In genomic region chr15:94557442-94557841, GRCm38 (mm10) we compare ENCODE assay signal across 8 mouse cellular contexts. TPM values are rescaled to one million over a fixed set of nuclear protein-coding genes. Genes with fewer than 3 reads are reported as not detected.
DNase-seq lines count a peak whose midpoint lies in the region; ATAC-seq and TF ChIP-seq lines count a peak whose summit lies in the region.

No protein-coding gene starts in this region.

- peak; percentile 91 for TF ChIP-seq CTCF in E14TG2a.4 (conservative IDR thresholded peaks at IDR 0.05; ENCODE audit: low read length)
- peak; percentile 99 for TF ChIP-seq CTCF in layer of hippocampus, adult 2 months (conservative IDR thresholded peaks at IDR 0.05)
- TF ChIP-seq CTCF in lung, embryonic 14.5 days (IDR thresholded peaks at IDR 0.05; ENCODE audit: low read depth), result peak; percentile 97

- no peak overlapping the region for H3K9ac ChIP-seq in lung, embryonic 14.5 days

- DNase-seq in brain, embryonic 18.5 days (ENCODE audit: low read depth, low spot score), result peak; percentile 47
- peak; percentile 75 for DNase-seq in fibroblast of lung, adult 2 months (ENCODE audit: low read depth)
- peak; percentile 83 to 92 for DNase-seq in heart, postnatal 36 days
- peak; percentile 78 to 95 for DNase-seq in layer of hippocampus, adult 2 months (ENCODE audit: low spot score in 2 of 2)
- peak; percentile 96 for DNase-seq in lung, embryonic 14.5 days
- peak; percentile 77 for DNase-seq in ovary, postnatal 10 days (ENCODE audit: low spot score)
- DNase-seq in thymus, postnatal 0 days (ENCODE audit: low spot score), result peak; percentile 82

- H3K9me3 ChIP-seq in E14TG2a.4 (ENCODE audit: low read length), result no peaks in the 10 kb centered on the region
- H3K9me3 ChIP-seq in lung, embryonic 14.5 days (ENCODE audit: low read depth, low read length), result no peaks in the 10 kb centered on the region

- no peak overlapping the region for H3K4me3 ChIP-seq in E14TG2a.4 (replicated peaks; ENCODE audit: low read length)
- no peak overlapping the region for H3K4me3 ChIP-seq in layer of hippocampus, adult 2 months
- H3K4me3 ChIP-seq in lung, embryonic 14.5 days (ENCODE audit: low read depth, low read length), result no peak overlapping the region

- peak; percentile 90 for ATAC-seq in lung, embryonic 14.5 days (ENCODE audit: insufficient read depth)

- H3K4me1 ChIP-seq in E14TG2a.4 (replicated peaks; ENCODE audit: low read depth, low read length), result peaks cover 22% of the 10 kb centered on the region
- no peaks in the 10 kb centered on the region for H3K4me1 ChIP-seq in lung, embryonic 14.5 days (ENCODE audit: insufficient read depth)

- intact Hi-C loops in heart, postnatal 36 days (cut with DNase I), result loop anchor here (1.0 to 2.0 kb wide), 3 partner anchors 44 to 1017 kb away; no protein-coding TSS in a partner anchor

- no peaks in the 10 kb centered on the region for H3K36me3 ChIP-seq in E14TG2a.4 (ENCODE audit: insufficient read depth, low read length)
- H3K36me3 ChIP-seq in lung, embryonic 14.5 days (ENCODE audit: insufficient read depth), result no peaks in the 10 kb centered on the region

- H3K27ac ChIP-seq in layer of hippocampus, adult 2 months, result no peak overlapping the region
- no peak overlapping the region for H3K27ac ChIP-seq in lung, embryonic 14.5 days (ENCODE audit: low read depth)

- 0 out of 2 replicates have a peak, but pooled peaks cover 4% of the 10 kb centered on the region for H3K27me3 ChIP-seq in E14TG2a.4 (ENCODE audit: insufficient read depth, low read length)
- no peaks in the 10 kb centered on the region for H3K27me3 ChIP-seq in lung, embryonic 14.5 days (ENCODE audit: insufficient read depth, low read length)

- WGBS in lung, embryonic 14.5 days, result 20% methylated on average over 7 of the region's 7 CpGs

- H3K4me2 ChIP-seq in lung, embryonic 14.5 days, result no peak overlapping the region

RNA-seq across cellular contexts. Expression of gene Irak4, which starts 14.0 kb away (rescaled TPM):
- total RNA-seq in heart, postnatal 36 days (2021), result 1 to 10 TPM; 5.9 to 6.2 TPM
- 1 to 10 TPM; 1.8 to 3.4 TPM for total RNA-seq in layer of hippocampus, adult 2 months (2021)
- 6.9 and 8.4 TPM in 2 replicates for polyA plus RNA-seq in lung, embryonic 14.5 days (2014; fragmentation: Nextera tagmentation; extraction: Ambion mirVana)
- 8.7 and 8.9 TPM in 2 replicates for polyA plus RNA-seq in thymus, postnatal 0 days (2015; fragmentation: Nextera tagmentation; extraction: Ambion mirVana)

RNA-seq across cellular contexts. Expression of gene Pus7l, which starts 14.1 kb away (rescaled TPM):
- 1 to 10 TPM; 1.8 to 2.2 TPM for total RNA-seq in heart, postnatal 36 days (2021)
- 1 to 10 TPM; 3.7 to 4.3 TPM for total RNA-seq in layer of hippocampus, adult 2 months (2021)
- polyA plus RNA-seq in lung, embryonic 14.5 days (2014; fragmentation: Nextera tagmentation; extraction: Ambion mirVana), result 9.5 and 10.5 TPM in 2 replicates
- 9.6 and 10.4 TPM in 2 replicates for polyA plus RNA-seq in thymus, postnatal 0 days (2015; fragmentation: Nextera tagmentation; extraction: Ambion mirVana)

RNA-seq across cellular contexts. Expression of gene Twf1, which starts 32.2 kb away (rescaled TPM):
- 10 to 100 TPM; 15.0 to 16.5 TPM for total RNA-seq in heart, postnatal 36 days (2021)
- total RNA-seq in layer of hippocampus, adult 2 months (2021), result 10 to 100 TPM; 52.0 to 69.4 TPM
- polyA plus RNA-seq in lung, embryonic 14.5 days (2014; fragmentation: Nextera tagmentation; extraction: Ambion mirVana), result 81.7 and 82.1 TPM in 2 replicates
- polyA plus RNA-seq in thymus, postnatal 0 days (2015; fragmentation: Nextera tagmentation; extraction: Ambion mirVana), result 54.7 and 61.6 TPM in 2 replicates
